Mouse (Mus musculus) forebrain, embryonic 14.5 days (tissue): ENCODE results near the gene AI661453. TPM values are rescaled to one million over a fixed set of nuclear protein-coding genes. Genes with fewer than 3 reads are reported as not detected.
A peak's percentile ranks its signal among the peaks of the same experiment; 100 is the strongest.

Experiments used
- ATAC-seq: fragments of 200-750 bp; cut with Nextera tagmentation; 2 replicates; pipeline ENCODE4 v1.8.0; 2017; ENCODE audit warnings: mild to moderate bottlenecking, moderate library complexity
- DNase-seq: peaks from one replicate; pipeline ENCODE4 v3.0.0-alpha.2; 2015; ENCODE audit warnings: low spot score
- H3K27ac ChIP-seq: fragments of 300-500 bp; sonication (generic); 2 replicates; pipeline ENCODE4 v1.5.1; 2014; ENCODE audit warnings: low read depth, mild to moderate bottlenecking, control low read depth, low read length, moderate library complexity
- H3K27me3 ChIP-seq: fragments of 300-500 bp; sonication (generic); replicated peaks from 2 replicates; pipeline ENCODE4 v1.6.1; 2014; ENCODE audit warnings: low read length, control low read depth, mixed read lengths; ENCODE audit not compliant: control insufficient read depth, insufficient read depth
- H3K36me3 ChIP-seq: fragments of 300-500 bp; sonication (generic); 2 replicates; pipeline ENCODE4 v1.6.1; 2014; ENCODE audit warnings: low read length, control low read depth; ENCODE audit not compliant: control insufficient read depth, insufficient read depth
- H3K4me1 ChIP-seq: fragments of 300-500 bp; sonication (generic); 2 replicates; pipeline ENCODE4 v1.6.1; 2014; ENCODE audit warnings: antibody characterized with exemption, low read length, control low read depth; ENCODE audit not compliant: control insufficient read depth, insufficient read depth
- H3K4me2 ChIP-seq: fragments of 300-500 bp; sonication (generic); 2 replicates; pipeline ENCODE4 v1.6.1; 2014; ENCODE audit warnings: mild to moderate bottlenecking, control low read depth, low read length
- H3K4me3 ChIP-seq: fragments of 300-500 bp; sonication (generic); 2 replicates; pipeline ENCODE4 v1.5.1; 2014; ENCODE audit warnings: low read depth, low read length, control low read depth
- H3K9ac ChIP-seq: fragments of 300-500 bp; sonication (generic); 2 replicates; pipeline ENCODE4 v1.6.1; 2014; ENCODE audit warnings: mild to moderate bottlenecking, low read length, control low read depth, moderate library complexity
- H3K9me3 ChIP-seq: fragments of 300-500 bp; sonication (generic); replicated peaks from 2 replicates; pipeline ENCODE4 v1.6.1; 2016; ENCODE audit warnings: low read length, control low read depth, mixed read lengths; ENCODE audit not compliant: control insufficient read depth
- WGBS: fragments of 180-500 bp; shearing (Covaris S2); extraction: QIAGEN DNeasy Blood & Tissue Kit; methylation state at CpG from one replicate; pipeline ENCODE4 v1.1.7; 2014; 5-methylcytosine and 5-hydroxymethylcytosine counted together
- polyA plus RNA-seq: library from polyadenylated mRNA; unstranded; fragments of >200 nt; fragmentation: Nextera tagmentation; extraction: Ambion mirVana; gene quantifications from 2 replicates; pipeline ENCODE4 v1.2.1, GENCODE M21; 2014

Gene AI661453
- polyA plus RNA-seq, 1 experiment from 2014 or later = 0.18 TPM

GRCm38 (mm10) chr17:47475714-47476113 lies 39.3 kb downstream of the AI661453 start:
- Histone ChIP-seq H3K9ac (no peak overlapping the region), H3K4me2 (no peak overlapping the region), H3K27ac (no peak overlapping the region), H3K4me3 (no peak overlapping the region), H3K4me1 (0 out of 2 replicates have a peak, but pooled peaks cover 3% of the 10 kb centered on the region), H3K27me3 (no peaks in the 10 kb centered on the region), H3K9me3 (no peaks in the 10 kb centered on the region), H3K36me3 (no peaks in the 10 kb centered on the region)
- WGBS = 60% methylated on average over 3 of the region's 3 CpGs
- ATAC-seq (no peak), DNase-seq (no peak)

GRCm38 (mm10) chr17:47479887-47480286 lies 43.5 kb downstream of the AI661453 start:
- H3K36me3 ChIP-seq = no peaks in the 10 kb centered on the region
- no peak overlapping the region for H3K9ac ChIP-seq
- H3K27ac ChIP-seq = no peak overlapping the region
- 74% methylated on average over 3 of the region's 3 CpGs for WGBS
- no peaks in the 10 kb centered on the region for H3K4me1 ChIP-seq
- H3K27me3 ChIP-seq = no peaks in the 10 kb centered on the region
- no peak overlapping the region for H3K4me2 ChIP-seq
- DNase-seq (no peak), ATAC-seq (no peak)
- no peak overlapping the region for H3K4me3 ChIP-seq
- no peaks in the 10 kb centered on the region for H3K9me3 ChIP-seq

- no peaks in the 10 kb centered on the region for H3K4me1 ChIP-seq
- 32% methylated on average over 2 of the region's 2 CpGs for WGBS
- peak; percentile 59 for DNase-seq
Measured at GRCm38 (mm10) chr17:47482401-47482800, 46.0 kb downstream of the AI661453 start.

GRCm38 (mm10) chr17:47484241-47484921 lies 48.0 kb downstream of the AI661453 start:
- no peak overlapping the region for H3K4me2 ChIP-seq
- no peak for ATAC-seq
- H3K9ac ChIP-seq = no peak overlapping the region
- peaks cover 14% of the 10 kb centered on the region for H3K36me3 ChIP-seq
- H3K4me1 ChIP-seq = no peaks in the 10 kb centered on the region
- 14% methylated on average over 1 of the region's 1 CpGs for WGBS
- no peaks in the 10 kb centered on the region for H3K9me3 ChIP-seq
- no peaks in the 10 kb centered on the region for H3K27me3 ChIP-seq
- DNase-seq = no peak
- no peak overlapping the region for H3K4me3 ChIP-seq
- H3K27ac ChIP-seq = no peak overlapping the region

More at GRCm38 (mm10) chr17:47482401-47482800, 46.0 kb downstream of the AI661453 start:
- Histone ChIP-seq H3K27me3 (no peaks in the 10 kb centered on the region), H3K4me2 (no peak overlapping the region), H3K36me3 (0 out of 2 replicates have a peak, but pooled peaks cover 2% of the 10 kb centered on the region), H3K27ac (no peak overlapping the region), H3K9me3 (no peaks in the 10 kb centered on the region), H3K4me3 (no peak overlapping the region), H3K9ac (no peak overlapping the region)
- no peak for ATAC-seq

GRCm38 (mm10) chr17:47484993-47485392 lies 48.6 kb downstream of the AI661453 start:
- Histone ChIP-seq H3K36me3 (peaks cover 20% of the 10 kb centered on the region), H3K27me3 (no peaks in the 10 kb centered on the region), H3K4me2 (no peak overlapping the region), H3K9ac (no peak overlapping the region), H3K27ac (no peak overlapping the region), H3K4me3 (no peak overlapping the region), H3K4me1 (no peaks in the 10 kb centered on the region), H3K9me3 (no peaks in the 10 kb centered on the region)
- DNase-seq (no peak), ATAC-seq (no peak)
- WGBS = 12% methylated on average over 3 of the region's 3 CpGs

GRCm38 (mm10) chr17:47485791-47486190 lies 49.4 kb downstream of the AI661453 start:
- 70% methylated on average over 3 of the region's 3 CpGs for WGBS
- ATAC-seq (no peak), DNase-seq (peak; percentile 49)
- H3K4me1 ChIP-seq = no peaks in the 10 kb centered on the region
- H3K9me3 ChIP-seq = no peaks in the 10 kb centered on the region
- no peak overlapping the region for H3K27ac ChIP-seq
- no peak overlapping the region for H3K9ac ChIP-seq
- no peak overlapping the region for H3K4me2 ChIP-seq
- no peaks in the 10 kb centered on the region for H3K27me3 ChIP-seq
- no peak overlapping the region for H3K4me3 ChIP-seq
- H3K36me3 ChIP-seq = peaks cover 28% of the 10 kb centered on the region

- WGBS = 87% methylated on average over 9 of the region's 9 CpGs
- Histone ChIP-seq H3K9me3 (no peaks in the 10 kb centered on the region), H3K4me1 (no peaks in the 10 kb centered on the region), H3K9ac (no peak overlapping the region), H3K4me2 (no peak overlapping the region), H3K36me3 (peaks cover 74% of the 10 kb centered on the region), H3K4me3 (no peak overlapping the region), H3K27ac (no peak overlapping the region), H3K27me3 (no peaks in the 10 kb centered on the region)
- no peak for ATAC-seq
- DNase-seq = no peak
Measured at GRCm38 (mm10) chr17:47490791-47491190, 54.4 kb downstream of the AI661453 start.

GRCm38 (mm10) chr17:47492731-47493130 lies 56.3 kb downstream of the AI661453 start:
- H3K9me3 ChIP-seq = no peaks in the 10 kb centered on the region
- H3K4me3 ChIP-seq = no peak overlapping the region
- DNase-seq = no peak

GRCm38 (mm10) chr17:47493653-47494052 lies 57.2 kb downstream of the AI661453 start:
- Histone ChIP-seq H3K9ac (no peak overlapping the region), H3K36me3 (peaks cover 88% of the 10 kb centered on the region), H3K27me3 (no peaks in the 10 kb centered on the region), H3K27ac (no peak overlapping the region), H3K4me3 (no peak overlapping the region), H3K4me2 (no peak overlapping the region), H3K4me1 (no peaks in the 10 kb centered on the region), H3K9me3 (no peaks in the 10 kb centered on the region)
- DNase-seq (no peak), ATAC-seq (no peak)
- WGBS = 84% methylated on average over 6 of the region's 6 CpGs

More at GRCm38 (mm10) chr17:47492731-47493130, 56.3 kb downstream of the AI661453 start:
- no peaks in the 10 kb centered on the region for H3K4me1 ChIP-seq
- no peak overlapping the region for H3K4me2 ChIP-seq
- H3K9ac ChIP-seq = no peak overlapping the region
- H3K36me3 ChIP-seq = peaks cover 85% of the 10 kb centered on the region
- ATAC-seq = no peak
- no peaks in the 10 kb centered on the region for H3K27me3 ChIP-seq
- H3K27ac ChIP-seq = no peak overlapping the region
- WGBS = 80% methylated on average over 6 of the region's 6 CpGs
